Mouse (Mus musculus): ENCODE measurements at regions not wholly inside any gene's neighbourhood (a gene's known extent, or its start where the extent isn't known, plus 50 kb on each side); places are given as distances from the start of the nearest gene placed in this dataset.
"Not testable (repeated sequence)": the region's sequence is repeated elsewhere in the genome, so short reads cannot be mapped to it uniquely, and the experiment has no call there.

GRCm38 (mm10) chr8:112283316-112283715, 268.5 kb upstream of the Gm6793 start:
- Histone ChIP-seq H3K27ac (no peak overlapping the region), H3K36me3 (no peaks in the 10 kb centered on the region), H3K4me1 (no peaks in the 10 kb centered on the region), H3K9ac (no peak overlapping the region), H3K4me3 (no peak overlapping the region), H3K27me3 (no peaks in the 10 kb centered on the region), H3K9me3 (no peaks in the 10 kb centered on the region), H3K4me2 (no peak overlapping the region)
- no peak for ATAC-seq (ENCODE audit: borderline replicate concordance, extremely low read depth, low FRiP score, low TSS enrichment)
- WGBS = 87% methylated on average over 6 of the region's 6 CpGs

- 64% methylated on average over 5 of the region's 5 CpGs for WGBS
- H3K27me3 ChIP-seq = no peaks in the 10 kb centered on the region
- H3K36me3 ChIP-seq = no peaks in the 10 kb centered on the region
- no peak overlapping the region for H3K27ac ChIP-seq
- no peak overlapping the region for H3K4me2 ChIP-seq
- H3K4me3 ChIP-seq = no peak overlapping the region
- H3K9ac ChIP-seq = no peak overlapping the region
- H3K9me3 ChIP-seq = no peaks in the 10 kb centered on the region
- no peaks in the 10 kb centered on the region for H3K4me1 ChIP-seq
- ATAC-seq (ENCODE audit: borderline replicate concordance, extremely low read depth, low FRiP score, low TSS enrichment) = no peak
These were observed 254.8 kb upstream of the Gm6793 start for GRCm38 (mm10) chr8:112269598-112269997.

- no peaks in the 10 kb centered on the region for H3K4me1 ChIP-seq
- 60% methylated on average over 8 of the region's 8 CpGs for WGBS
- no peaks in the 10 kb centered on the region for H3K27me3 ChIP-seq
- H3K9me3 ChIP-seq = no peaks in the 10 kb centered on the region
- no peak overlapping the region for H3K4me2 ChIP-seq
- no peak overlapping the region for H3K4me3 ChIP-seq
- no peak overlapping the region for H3K27ac ChIP-seq
- ATAC-seq (ENCODE audit: borderline replicate concordance, extremely low read depth, low FRiP score, low TSS enrichment) = no peak
- no peak overlapping the region for H3K9ac ChIP-seq
- H3K36me3 ChIP-seq = no peaks in the 10 kb centered on the region
These were observed 254.4 kb upstream of the Gm6793 start for GRCm38 (mm10) chr8:112269214-112269566.

GRCm38 (mm10) chr8:112268544-112269213, 253.8 kb upstream of the Gm6793 start:
- Histone ChIP-seq H3K9ac (no peak overlapping the region), H3K27me3 (no peaks in the 10 kb centered on the region), H3K9me3 (no peaks in the 10 kb centered on the region), H3K36me3 (no peaks in the 10 kb centered on the region), H3K4me3 (no peak overlapping the region), H3K4me1 (no peaks in the 10 kb centered on the region), H3K27ac (no peak overlapping the region), H3K4me2 (no peak overlapping the region)
- ATAC-seq (ENCODE audit: borderline replicate concordance, extremely low read depth, low FRiP score, low TSS enrichment) = no peak
- 63% methylated on average over 9 of the region's 9 CpGs for WGBS

- Histone ChIP-seq H3K9ac (no peak overlapping the region), H3K4me1 (no peaks in the 10 kb centered on the region), H3K4me2 (peak overlapping the region; percentile 24; the same call in 1 of the 2 replicates), H3K36me3 (no peaks in the 10 kb centered on the region), H3K27me3 (no peaks in the 10 kb centered on the region), H3K27ac (no peak overlapping the region), H3K9me3 (no peaks in the 10 kb centered on the region), H3K4me3 (no peak overlapping the region)
- WGBS = 38% methylated on average over 13 of the region's 13 CpGs
- no peak for ATAC-seq (ENCODE audit: borderline replicate concordance, extremely low read depth, low FRiP score, low TSS enrichment)
These were observed 243.2 kb upstream of the Gm6793 start for GRCm38 (mm10) chr8:112257922-112258475.

- WGBS = 16% methylated on average over 18 of the region's 18 CpGs
- Histone ChIP-seq H3K9me3 (no peaks in the 10 kb centered on the region), H3K27me3 (no peaks in the 10 kb centered on the region), H3K4me1 (no peaks in the 10 kb centered on the region), H3K4me3 (no peak overlapping the region), H3K9ac (no peak overlapping the region), H3K27ac (no peak overlapping the region), H3K36me3 (no peaks in the 10 kb centered on the region), H3K4me2 (peak overlapping the region; percentile 24)
- no peak for ATAC-seq (ENCODE audit: borderline replicate concordance, extremely low read depth, low FRiP score, low TSS enrichment)
These were observed 242.6 kb upstream of the Gm6793 start for GRCm38 (mm10) chr8:112257311-112257894.

- not testable (repeated sequence) for H3K36me3 ChIP-seq; H3K4me2 ChIP-seq; H3K4me3 ChIP-seq; H3K9me3 ChIP-seq; H3K27me3 ChIP-seq; H3K9ac ChIP-seq; H3K27ac ChIP-seq; ATAC-seq (ENCODE audit: borderline replicate concordance, extremely low read depth, low FRiP score, low TSS enrichment); H3K4me1 ChIP-seq
- 79% methylated on average over 2 of the region's 2 CpGs for WGBS
These were observed 231.8 kb upstream of the Gm6793 start for GRCm38 (mm10) chr8:112246629-112247028.

GRCm38 (mm10) chr8:112238681-112239080, 223.8 kb upstream of the Gm6793 start:
- H3K27me3 ChIP-seq = no peaks in the 10 kb centered on the region
- no peaks in the 10 kb centered on the region for H3K4me1 ChIP-seq
- H3K36me3 ChIP-seq = no peaks in the 10 kb centered on the region
- 78% methylated on average over 9 of the region's 9 CpGs for WGBS
- no peak overlapping the region for H3K27ac ChIP-seq
- H3K4me3 ChIP-seq = no peak overlapping the region
- H3K9ac ChIP-seq = no peak overlapping the region
- H3K4me2 ChIP-seq = no peak overlapping the region
- no peaks in the 10 kb centered on the region for H3K9me3 ChIP-seq
- no peak for ATAC-seq (ENCODE audit: borderline replicate concordance, extremely low read depth, low FRiP score, low TSS enrichment)

GRCm38 (mm10) chr8:112236751-112237150, 221.9 kb upstream of the Gm6793 start:
- not testable (repeated sequence) for H3K4me1 ChIP-seq; H3K9ac ChIP-seq; H3K4me3 ChIP-seq; H3K9me3 ChIP-seq; H3K27me3 ChIP-seq; H3K36me3 ChIP-seq; H3K27ac ChIP-seq; H3K4me2 ChIP-seq; ATAC-seq (ENCODE audit: borderline replicate concordance, extremely low read depth, low FRiP score, low TSS enrichment)
- WGBS = 93% methylated on average over 19 of the region's 19 CpGs

- H3K9ac ChIP-seq = no peak overlapping the region
- no peak for ATAC-seq (ENCODE audit: borderline replicate concordance, extremely low read depth, low FRiP score, low TSS enrichment)
- no peaks in the 10 kb centered on the region for H3K36me3 ChIP-seq
- no peak overlapping the region for H3K4me3 ChIP-seq
- 68% methylated on average over 6 of the region's 6 CpGs for WGBS
- H3K4me1 ChIP-seq = no peaks in the 10 kb centered on the region
- no peaks in the 10 kb centered on the region for H3K27me3 ChIP-seq
- no peak overlapping the region for H3K27ac ChIP-seq
- no peaks in the 10 kb centered on the region for H3K9me3 ChIP-seq
- H3K4me2 ChIP-seq = no peak overlapping the region
These were observed 204.8 kb upstream of the Gm6793 start for GRCm38 (mm10) chr8:112219656-112220055.

- no peaks in the 10 kb centered on the region for H3K9me3 ChIP-seq
- H3K36me3 ChIP-seq = no peaks in the 10 kb centered on the region
- no peak overlapping the region for H3K4me3 ChIP-seq
- WGBS = 84% methylated on average over 5 of the region's 5 CpGs
- H3K9ac ChIP-seq = no peak overlapping the region
- H3K27ac ChIP-seq = no peak overlapping the region
- no peaks in the 10 kb centered on the region for H3K27me3 ChIP-seq
- no peak overlapping the region for H3K4me2 ChIP-seq
- ATAC-seq (ENCODE audit: borderline replicate concordance, extremely low read depth, low FRiP score, low TSS enrichment) = no peak
- no peaks in the 10 kb centered on the region for H3K4me1 ChIP-seq
These were observed 197.3 kb upstream of the Gm6793 start for GRCm38 (mm10) chr8:112212170-112212569.

GRCm38 (mm10) chr8:112196423-112196822, 181.6 kb upstream of the Gm6793 start:
- Histone ChIP-seq H3K27ac (no peak overlapping the region), H3K9ac (no peak overlapping the region), H3K36me3 (no peaks in the 10 kb centered on the region), H3K4me1 (no peaks in the 10 kb centered on the region), H3K4me2 (no peak overlapping the region), H3K9me3 (no peaks in the 10 kb centered on the region), H3K27me3 (no peaks in the 10 kb centered on the region), H3K4me3 (no peak overlapping the region)
- no peak for ATAC-seq (ENCODE audit: borderline replicate concordance, extremely low read depth, low FRiP score, low TSS enrichment)
- WGBS = 36% methylated on average over 1 of the region's 1 CpGs
